Mouse (Mus musculus) G1E (cell line): Measurements from ENCODE around the gene Son. TPM values are rescaled to one million over a fixed set of nuclear protein-coding genes. Genes with fewer than 3 reads are reported as not detected.
A peak's percentile ranks its signal among the peaks of the same experiment; 100 is the strongest.

Experiments
- ATAC-seq: 2 replicates; pipeline ENCODE4 v1.8.0; 2016; ENCODE audit warnings: mild to moderate bottlenecking; ENCODE audit not compliant: insufficient number of reproducible peaks, poor library complexity, low FRiP score, severe bottlenecking; ENCODE audit errors: extremely low read depth
- DNase-seq: peaks from one replicate; pipeline ENCODE4 v3.0.0; 2012; ENCODE audit warnings: low spot score
- H3K27me3 ChIP-seq: 2 replicates; pipeline ENCODE4 v1.6.1; 2012; ENCODE audit warnings: mild to moderate bottlenecking, low read length, inconsistent platforms; ENCODE audit not compliant: insufficient read depth
- H3K36me3 ChIP-seq: replicated peaks from 2 replicates; pipeline ENCODE3; 2012; ENCODE audit warnings: mild to moderate bottlenecking, inconsistent platforms
- H3K4me1 ChIP-seq: 2 replicates; pipeline ENCODE4 v1.6.1; 2012; ENCODE audit warnings: low read depth, low read length, inconsistent platforms, mixed read lengths; ENCODE audit not compliant: insufficient read depth
- H3K4me3 ChIP-seq: 2 replicates; pipeline ENCODE4 v1.5.1; 2012; ENCODE audit warnings: low read depth, mild to moderate bottlenecking, inconsistent platforms, low read length, moderate library complexity, mixed read lengths
- H3K9me3 ChIP-seq: replicated peaks from 2 replicates; pipeline ENCODE4 v1.6.1; 2012; ENCODE audit warnings: inconsistent platforms
- GATA1 ChIP-seq: IDR thresholded peaks from 2 replicates; pipeline ENCODE4 v1.6.1; 2012; ENCODE audit warnings: borderline replicate concordance, low read length, inconsistent platforms, mixed read lengths
- polyA plus RNA-seq: library from polyadenylated mRNA; stranded (reverse); fragments of >175 nt; gene quantifications from 2 replicates; pipeline ENCODE4 v1.2.3, GENCODE M21; 2012
- total RNA-seq, 2 experiments: library from RNA; stranded (forward) in 1 of 2; stranded (reverse) in 1 of 2; fragments of 200-1000 nt in 1 of 2; fragments of >200 nt in 1 of 2; fragmentation: Nextera tagmentation in 1 of 2; gene quantifications; 2 replicates each; pipeline ENCODE4 v1.2.3; 2014 to 2017

Gene Son
- total and polyA plus RNA-seq, 3 experiments = 43.9 to 573 (median 264) TPM

DNA sequence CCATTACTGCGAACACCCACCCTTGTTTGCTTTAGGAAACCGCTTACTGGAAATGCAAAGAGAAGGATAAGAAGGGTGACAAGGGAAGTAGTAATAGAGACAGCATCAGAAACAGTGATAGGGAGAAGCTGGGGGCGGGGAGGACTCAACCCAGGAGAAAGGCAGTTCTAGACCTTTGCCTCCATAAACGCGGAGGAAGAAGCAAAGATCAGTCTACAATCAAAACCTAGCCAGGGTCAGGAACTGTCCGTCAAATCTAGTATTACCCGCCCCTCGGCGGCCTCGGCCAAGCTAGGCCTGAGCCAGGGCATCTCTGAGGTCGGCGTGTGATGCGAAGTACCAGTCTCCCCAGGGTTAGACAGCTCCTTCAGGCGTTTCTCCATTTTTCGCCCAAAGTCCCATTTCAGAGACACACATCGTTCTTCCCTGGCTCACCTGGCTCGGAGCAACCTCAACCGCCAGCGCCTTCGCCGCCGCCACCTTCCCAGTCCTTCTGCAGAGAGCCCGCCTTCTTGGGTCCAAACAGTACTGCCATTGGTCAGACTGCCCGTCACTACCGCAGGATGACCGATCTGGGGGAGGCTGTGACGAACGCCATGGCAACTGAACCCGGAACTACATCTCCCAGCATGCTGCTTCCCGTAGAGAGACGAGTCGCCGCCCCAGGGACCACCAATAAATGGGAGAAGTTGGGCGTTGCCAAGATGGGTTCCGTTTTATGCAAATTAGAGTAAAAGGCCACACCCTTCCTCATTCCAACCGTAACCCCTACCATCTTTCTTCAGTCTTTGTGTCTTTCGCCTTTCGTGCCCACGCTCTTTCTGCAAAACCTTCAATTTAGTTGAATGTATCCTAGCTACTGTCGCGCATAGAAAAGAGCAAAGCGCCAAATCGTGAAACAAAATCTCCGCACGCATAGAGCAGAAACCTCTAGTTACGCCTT is 81.1 kb downstream of the Son start, which contains the start of gene Cryzl1:
Cryzl1 (minus strand) TSS at position 853 of the 943 bp plus-strand sequence.
- ATAC-seq (peak; percentile 91), DNase-seq (peak; percentile 95)
- peaks cover 35% of the 10 kb centered on the region for H3K36me3 ChIP-seq
- TF ChIP-seq GATA1 = no peak
- peak within 1 kb of the TSS; percentile 84 for H3K4me3 ChIP-seq
- peaks cover 15% of the 10 kb centered on the region for H3K27me3 ChIP-seq
- H3K9me3 ChIP-seq = no peaks in the 10 kb centered on the region
- peaks cover 57% of the 10 kb centered on the region for H3K4me1 ChIP-seq

Other genes with a start within 250 kb of the Son start
- 137 and 144 TPM in 2 replicates for gene Il10rb, start 241.3 kb upstream of the Son start, total RNA-seq (2014; fragmentation: Nextera tagmentation)
- gene Il10rb, start 241.3 kb upstream of the Son start, total RNA-seq (2017) = 87.8 and 101 TPM in 2 replicates
- 16.7 and 18.3 TPM in 2 replicates for gene Il10rb, start 241.3 kb upstream of the Son start, polyA plus RNA-seq
- 73.0 and 103 TPM in 2 replicates for gene Ifnar1, start 162.3 kb upstream of the Son start, total RNA-seq (2014; fragmentation: Nextera tagmentation)
- gene Ifnar1, start 162.3 kb upstream of the Son start, total RNA-seq (2017) = 65.5 and 72.3 TPM in 2 replicates
- 15.1 and 16.2 TPM in 2 replicates for gene Ifnar1, start 162.3 kb upstream of the Son start, polyA plus RNA-seq
- 30.8 and 38.9 TPM in 2 replicates for gene Ifngr2, start 100.4 kb upstream of the Son start, total RNA-seq (2014; fragmentation: Nextera tagmentation)
- gene Ifngr2, start 100.4 kb upstream of the Son start, total RNA-seq (2017) = 17.3 and 20.8 TPM in 2 replicates
- 20.0 and 25.3 TPM in 2 replicates for gene Ifngr2, start 100.4 kb upstream of the Son start, polyA plus RNA-seq
- 18.8 and 25.1 TPM in 2 replicates for gene Tmem50b, start 49.7 kb upstream of the Son start, total RNA-seq (2014; fragmentation: Nextera tagmentation)
- 17.9 and 19.7 TPM in 2 replicates for gene Tmem50b, start 49.7 kb upstream of the Son start, total RNA-seq (2017)
- 1.4 and 1.8 TPM in 2 replicates for gene Tmem50b, start 49.7 kb upstream of the Son start, polyA plus RNA-seq
- 7.4 and 8.0 TPM in 2 replicates for gene Dnajc28, start 28.5 kb upstream of the Son start, total RNA-seq (2014; fragmentation: Nextera tagmentation)
- 4.6 and 5.1 TPM in 2 replicates for gene Dnajc28, start 28.5 kb upstream of the Son start, total RNA-seq (2017)
- gene Dnajc28, start 28.5 kb upstream of the Son start, polyA plus RNA-seq = 0.40 and 0.76 TPM in 2 replicates
- 193 and 200 TPM in 2 replicates for gene Gart, start 554 bp upstream of the Son start, total RNA-seq (2014; fragmentation: Nextera tagmentation)
- gene Gart, start 554 bp upstream of the Son start, total RNA-seq (2017) = 275 and 327 TPM in 2 replicates
- gene Gart, start 554 bp upstream of the Son start, polyA plus RNA-seq = 631 and 715 TPM in 2 replicates
- gene Donson, start 41.3 kb downstream of the Son start, total RNA-seq (2014; fragmentation: Nextera tagmentation) = 42.7 and 80.4 TPM in 2 replicates
- 37.6 and 38.1 TPM in 2 replicates for gene Donson, start 41.3 kb downstream of the Son start, total RNA-seq (2017)
- gene Donson, start 41.3 kb downstream of the Son start, polyA plus RNA-seq = 18.9 and 20.3 TPM in 2 replicates
- gene Cryzl1, start 81.5 kb downstream of the Son start, total RNA-seq (2014; fragmentation: Nextera tagmentation) = 148 and 165 TPM in 2 replicates
- 171 and 188 TPM in 2 replicates for gene Cryzl1, start 81.5 kb downstream of the Son start, total RNA-seq (2017)
- 3.5 and 5.1 TPM in 2 replicates for gene Cryzl1, start 81.5 kb downstream of the Son start, polyA plus RNA-seq
- 34.7 and 64.8 TPM in 2 replicates for gene Itsn1, start 81.8 kb downstream of the Son start, total RNA-seq (2014; fragmentation: Nextera tagmentation)
- 30.1 and 32.6 TPM in 2 replicates for gene Itsn1, start 81.8 kb downstream of the Son start, total RNA-seq (2017)
- 19.9 and 20.8 TPM in 2 replicates for gene Itsn1, start 81.8 kb downstream of the Son start, polyA plus RNA-seq